Mouse (Mus musculus) skeletal muscle tissue, postnatal 0 days (tissue): ENCODE data around the gene Pin1rt1. TPM values are rescaled to one million over a fixed set of nuclear protein-coding genes. Genes with fewer than 3 reads are reported as not detected.

ENCODE experiments used
- polyA plus RNA-seq: library from polyadenylated mRNA; unstranded; fragments of >200 nt; fragmentation: Nextera tagmentation; extraction: Ambion mirVana; gene quantifications from 2 replicates; pipeline ENCODE4 v1.2.1, GENCODE M21; 2015

Gene Pin1rt1
- not detected in 2 replicates for polyA plus RNA-seq

GRCm38 (mm10) chr2:104716279-104716678, at the start of gene Pin1rt1:
Gene Pin1rt1 (minus strand): TSS chr2:104716379.

GRCm38 (mm10) chr2:104742741-104743064, 26.5 kb upstream of the Pin1rt1 start, which contains the start of gene Depdc7:
Gene Depdc7 (minus strand): TSS chr2:104742878.

GRCm38 (mm10) chr2:104711585-104712485, 4.3 kb downstream of the Pin1rt1 start, which contains the start of gene Tcp11l1:
Gene Tcp11l1 (minus strand): TSS chr2:104712169.

Other genes with a start within 250 kb of the Pin1rt1 start
- 21.7 and 26.6 TPM in 2 replicates for gene Hipk3, start 221.9 kb downstream of the Pin1rt1 start, polyA plus RNA-seq
- 23.5 and 25.2 TPM in 2 replicates for gene Cstf3, start 125.9 kb downstream of the Pin1rt1 start, polyA plus RNA-seq
- 18.1 and 19.7 TPM in 2 replicates for gene Tcp11l1, start 4.2 kb downstream of the Pin1rt1 start, polyA plus RNA-seq
- gene Depdc7, start 26.5 kb upstream of the Pin1rt1 start, polyA plus RNA-seq, result 3.0 and 3.5 TPM in 2 replicates
- 3.4 and 4.1 TPM in 2 replicates for gene Qser1, start 100.4 kb upstream of the Pin1rt1 start, polyA plus RNA-seq
- 0.40 and 0.66 TPM in 2 replicates for gene Prrg4, start 133.5 kb upstream of the Pin1rt1 start, polyA plus RNA-seq
- 7.1 and 9.5 TPM in 2 replicates for gene Ccdc73, start 151.4 kb upstream of the Pin1rt1 start, polyA plus RNA-seq